Mouse (Mus musculus) ES-E14 (cell line): ENCODE results near the gene Slc31a1. TPM values are rescaled to one million over a fixed set of nuclear protein-coding genes. Genes with fewer than 3 reads are reported as not detected.

Experiments used
- DNase-seq: peaks from one replicate; pipeline ENCODE4 v3.0.0-alpha.2; 2013; ENCODE audit warnings: low read depth, low spot score
- H3K27ac ChIP-seq: 2 replicates; pipeline ENCODE4 v1.5.1; 2012; ENCODE audit warnings: low read depth, mild to moderate bottlenecking, low read length, moderate library complexity, mixed read lengths; ENCODE audit not compliant: poor library complexity, insufficient read depth, severe bottlenecking
- H3K36me3 ChIP-seq: 2 replicates; pipeline ENCODE4 v1.6.1; 2012; ENCODE audit warnings: mild to moderate bottlenecking, low read length, moderate library complexity, mixed read lengths; ENCODE audit not compliant: control insufficient read depth, poor library complexity, insufficient read depth, severe bottlenecking
- H3K4me1 ChIP-seq, 2 experiments: fragments of 150-350 bp in 1 of 2; sonication (generic) in 1 of 2; 2 replicates each; pipeline ENCODE4 v1.6.1; 2012; ENCODE audit warnings: low read length in 2 of 2, mild to moderate bottlenecking in 1 of 2, mixed read lengths in 1 of 2; ENCODE audit not compliant: control insufficient read depth in 2 of 2, insufficient read depth in 2 of 2, poor library complexity in 1 of 2
- H3K4me3 ChIP-seq, 2 experiments: fragments of 150-350 bp in 1 of 2; sonication (generic) in 1 of 2; 2 replicates each; pipeline ENCODE4 v1.5.1; 2012; ENCODE audit warnings: low read length in 2 of 2, low read depth in 1 of 2, mild to moderate bottlenecking in 1 of 2, mixed read lengths in 1 of 2; ENCODE audit not compliant: insufficient read depth in 1 of 2, poor library complexity in 1 of 2, severe bottlenecking in 1 of 2
- H3K9ac ChIP-seq: 2 replicates; pipeline ENCODE4 v1.6.1; 2012; ENCODE audit warnings: low read depth, mild to moderate bottlenecking, low read length, mixed read lengths; ENCODE audit not compliant: poor library complexity, insufficient read depth, severe bottlenecking
- H3K9me3 ChIP-seq: fragments of 150-350 bp; sonication (generic); 2 replicates; pipeline ENCODE4 v1.6.1; 2012; ENCODE audit warnings: low read depth, mild to moderate bottlenecking, low read length; ENCODE audit not compliant: control insufficient read depth, insufficient read depth
- CHD2 ChIP-seq: IDR thresholded peaks from 2 replicates; pipeline ENCODE4 v1.6.1; 2014; ENCODE audit warnings: mild to moderate bottlenecking, low read depth, low read length, inconsistent platforms
- HCFC1 ChIP-seq: IDR thresholded peaks from 2 replicates; pipeline ENCODE4 v1.6.1; 2012; ENCODE audit warnings: low read length, inconsistent platforms, borderline replicate concordance; ENCODE audit not compliant: insufficient read depth
- MAFK ChIP-seq: IDR thresholded peaks from 2 replicates; pipeline ENCODE4 v1.6.1; 2014; ENCODE audit warnings: mild to moderate bottlenecking, low read depth, low read length, inconsistent platforms; ENCODE audit not compliant: insufficient read depth
- ZC3H11A ChIP-seq: IDR thresholded peaks from 2 replicates; pipeline ENCODE4 v1.6.1; 2012; ENCODE audit warnings: low read depth, mild to moderate bottlenecking, inconsistent platforms, low read length, borderline replicate concordance
- ZNF384 ChIP-seq: IDR thresholded peaks from 2 replicates; pipeline ENCODE4 v1.6.1; 2012; ENCODE audit warnings: low read depth, low read length, inconsistent platforms
- in situ Hi-C, 2 experiments: fragments of 600-800 bp; cut with MboI; formaldehyde crosslinking; loops; one replicate each; pipeline ENCODE4 v1.15.1; 2025; ENCODE audit warnings: low sequenced_read_pairs in 2 of 2, inconsistent platforms in 1 of 2; ENCODE audit not compliant: unreplicated experiment in 2 of 2
- total RNA-seq: library from RNA; depleted of rRNA; stranded (reverse); fragments of 300-350 nt; gene quantifications from 2 replicates; pipeline ENCODE4 v1.2.3, GENCODE M21; 2012

Gene Slc31a1
- total RNA-seq, 1 experiment, result 27.9 TPM

- H3K4me1 ChIP-seq, result peaks cover 2 to 16% of the 10 kb centered on the region in 2 experiments; a peak in 3 of 4 replicates
- H3K27ac ChIP-seq, result no peak overlapping the region; the same call in 1 of the 2 replicates
- H3K4me3 ChIP-seq, result no peak overlapping the region
- TF ChIP-seq MAFK (no peak), ZC3H11A (no peak), ZNF384 (no peak), HCFC1 (no peak), CHD2 (no peak)
- no peaks in the 10 kb centered on the region for H3K9me3 ChIP-seq
- in situ Hi-C loops, result no loop called here
- no peak overlapping the region for H3K9ac ChIP-seq
- DNase-seq, result no peak
- H3K36me3 ChIP-seq, result no peaks in the 10 kb centered on the region
These were observed 5.8 kb downstream of the Slc31a1 start for GRCm38 (mm10) chr4:62366291-62366690.

GRCm38 (mm10) chr4:62367586-62367985 lies 7.1 kb downstream of the Slc31a1 start:
- Histone ChIP-seq H3K9me3 (no peaks in the 10 kb centered on the region), H3K4me1 (peaks cover 2 to 14% of the 10 kb centered on the region in 2 experiments; a peak in 3 of 4 replicates), H3K9ac (no peak overlapping the region), H3K27ac (no peak overlapping the region), H3K36me3 (no peaks in the 10 kb centered on the region), H3K4me3 (no peak overlapping the region)
- no peak for TF ChIP-seq CHD2
- TF ChIP-seq ZC3H11A, result no peak
- no peak for TF ChIP-seq ZNF384
- TF ChIP-seq MAFK, result no peak
- no peak for TF ChIP-seq HCFC1
- in situ Hi-C loops, result no loop called here
- DNase-seq, result no peak

- no peaks in the 10 kb centered on the region for H3K36me3 ChIP-seq
- TF ChIP-seq CHD2 (no peak), ZC3H11A (no peak), MAFK (no peak), ZNF384 (no peak), HCFC1 (no peak)
- H3K9me3 ChIP-seq, result no peaks in the 10 kb centered on the region
- peaks cover 2 to 14% of the 10 kb centered on the region in 2 experiments; a peak in 3 of 4 replicates for H3K4me1 ChIP-seq
- no peak overlapping the region for H3K27ac ChIP-seq
- no peak overlapping the region for H3K9ac ChIP-seq
- in situ Hi-C loops, result no loop called here
- DNase-seq, result no peak
- H3K4me3 ChIP-seq, result no peak overlapping the region
These were observed 8.6 kb downstream of the Slc31a1 start for GRCm38 (mm10) chr4:62369091-62369490.

GRCm38 (mm10) chr4:62372410-62372809 lies 11.9 kb downstream of the Slc31a1 start:
- in situ Hi-C loops, result no loop called here
- 0 out of 4 replicates have a peak, but pooled peaks cover 0 to 2% of the 10 kb centered on the region in 2 experiments for H3K4me1 ChIP-seq
- H3K9me3 ChIP-seq, result no peaks in the 10 kb centered on the region
- no peak overlapping the region for H3K9ac ChIP-seq
- DNase-seq, result no peak
- H3K4me3 ChIP-seq, result no peak overlapping the region
- TF ChIP-seq ZNF384, result no peak
- no peak for TF ChIP-seq HCFC1
- no peak for TF ChIP-seq MAFK
- no peak for TF ChIP-seq ZC3H11A
- no peak for TF ChIP-seq CHD2
- no peak overlapping the region for H3K27ac ChIP-seq
- no peaks in the 10 kb centered on the region for H3K36me3 ChIP-seq

GRCm38 (mm10) chr4:62372818-62373520 lies 12.4 kb downstream of the Slc31a1 start:
- no peak overlapping the region for H3K27ac ChIP-seq
- no peak overlapping the region for H3K9ac ChIP-seq
- no peaks in the 10 kb centered on the region for H3K4me1 ChIP-seq
- TF ChIP-seq ZC3H11A (no peak), CHD2 (no peak), MAFK (no peak), ZNF384 (no peak), HCFC1 (no peak)
- DNase-seq, result no peak
- no peaks in the 10 kb centered on the region for H3K9me3 ChIP-seq
- no peaks in the 10 kb centered on the region for H3K36me3 ChIP-seq
- no peak overlapping the region for H3K4me3 ChIP-seq
- in situ Hi-C loops, result no loop called here
